Mouse (Mus musculus): ENCODE results near the gene Chic2.

DNA sequence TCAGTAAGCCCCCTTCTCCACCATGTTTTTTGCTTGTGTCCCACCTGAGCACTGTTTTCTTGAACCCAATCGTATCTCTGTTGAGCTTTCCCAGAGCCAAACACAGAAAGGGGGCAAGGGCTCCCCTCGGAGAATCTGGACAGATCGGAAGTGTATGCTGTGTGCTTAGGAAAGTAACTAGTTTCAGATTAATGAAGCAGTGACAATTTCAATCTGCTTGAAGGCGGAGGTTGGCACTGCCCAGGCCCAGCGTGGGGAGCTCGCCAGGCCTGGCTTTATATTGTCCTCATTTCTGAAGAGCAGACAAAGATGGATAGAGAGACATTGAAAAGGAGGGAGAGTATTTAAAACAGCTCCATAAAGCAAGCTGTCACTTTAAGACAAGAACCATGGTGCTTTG lies 37.9 kb upstream of the Chic2 start:
- no peak for TF ChIP-seq USF1 (IDR thresholded peaks at IDR 0.05; ENCODE audit: low read depth)
- no peak for TF ChIP-seq CEBPB (IDR thresholded peaks at IDR 0.05; ENCODE audit: low read depth)
- no peak for TF ChIP-seq MAX (IDR thresholded peaks at IDR 0.05)
- TF ChIP-seq CTCF (IDR thresholded peaks at IDR 0.05; ENCODE audit: control insufficient read depth, insufficient read depth, insufficient read length) = no peak

All from C2C12 (cell line).